Mouse (Mus musculus) adipocyte (in vitro differentiated cells): ENCODE results near the gene Crebrf.

Source experiments
- DNase-seq: peaks from one replicate; pipeline ENCODE4 v3.0.0-alpha.2; 2016; ENCODE audit warnings: low spot score

Gene Crebrf

GRCm38 (mm10) chr17:26778430-26779100, 63.1 kb downstream of the Crebrf start:
- DNase-seq = peak; percentile 68

GRCm38 (mm10) chr17:26779471-26779870, 64.0 kb downstream of the Crebrf start:
- DNase-seq = peak; percentile 22

- peak; percentile 76 for DNase-seq
These were observed 65.5 kb downstream of the Crebrf start, which contains the start of gene Bnip1 for GRCm38 (mm10) chr17:26780750-26781571. Gene Bnip1, plus strand, starts transcription at chr17:26781066.

- no peak for DNase-seq
These were observed 66.2 kb downstream of the Crebrf start for GRCm38 (mm10) chr17:26781610-26782043.

GRCm38 (mm10) chr17:26784525-26784924, 69.1 kb downstream of the Crebrf start:
- no peak for DNase-seq

- no peak for DNase-seq
These were observed 71.1 kb downstream of the Crebrf start for GRCm38 (mm10) chr17:26786586-26786985.

- DNase-seq = no peak
These were observed 73.5 kb downstream of the Crebrf start for GRCm38 (mm10) chr17:26788986-26789385.

- no peak for DNase-seq
These were observed 74.2 kb downstream of the Crebrf start for GRCm38 (mm10) chr17:26789460-26790268.

- DNase-seq = no peak
These were observed 75.1 kb downstream of the Crebrf start for GRCm38 (mm10) chr17:26790269-26791214.

- no peak for DNase-seq
These were observed 76.1 kb downstream of the Crebrf start for GRCm38 (mm10) chr17:26791580-26791979.

GRCm38 (mm10) chr17:26792096-26792495, 76.6 kb downstream of the Crebrf start:
- no peak for DNase-seq

- DNase-seq = no peak
These were observed 77.8 kb downstream of the Crebrf start for GRCm38 (mm10) chr17:26793068-26793765.

- peak; percentile 76 for DNase-seq
These were observed 79.3 kb downstream of the Crebrf start for GRCm38 (mm10) chr17:26794744-26795143.

GRCm38 (mm10) chr17:26795386-26795785, 79.9 kb downstream of the Crebrf start:
- DNase-seq = no peak

- DNase-seq = no peak
These were observed 82.1 kb downstream of the Crebrf start for GRCm38 (mm10) chr17:26797379-26798128.

- no peak for DNase-seq
These were observed 87.4 kb downstream of the Crebrf start for GRCm38 (mm10) chr17:26802886-26803285.

GRCm38 (mm10) chr17:26812607-26813006, 97.2 kb downstream of the Crebrf start:
- DNase-seq = no peak

GRCm38 (mm10) chr17:26813497-26813896, 98.0 kb downstream of the Crebrf start:
- DNase-seq = no peak

GRCm38 (mm10) chr17:26816810-26817209, 101.4 kb downstream of the Crebrf start:
- no peak for DNase-seq

- no peak for DNase-seq
These were observed 102.3 kb downstream of the Crebrf start for GRCm38 (mm10) chr17:26817776-26818175.
